In genomic region chr2:157566260-157566952, GRCm38 (mm10) we compare ENCODE assay signal across 8 mouse cellular contexts. TPM values are rescaled to one million over a fixed set of nuclear protein-coding genes. Genes with fewer than 3 reads are reported as not detected.
DNase-seq lines count a peak whose midpoint lies in the region; ATAC-seq and TF ChIP-seq lines count a peak whose summit lies in the region.

No protein-coding gene starts in this region.

- H3K36me3 ChIP-seq in hindbrain, postnatal 0 days (ENCODE audit: insufficient read depth, low read length), result peaks cover 3% of the 10 kb centered on the region; the same call in 1 of the 2 replicates
- no peaks in the 10 kb centered on the region for H3K36me3 ChIP-seq in macrophage (ENCODE audit: inconsistent target)

- H3K9me3 ChIP-seq in hindbrain, postnatal 0 days (ENCODE audit: low read length), result no peaks in the 10 kb centered on the region

- DNase-seq in adipocyte (ENCODE audit: low spot score), result peak; percentile 92
- peak; percentile 88 for DNase-seq in gastrocnemius, adult 2 months
- DNase-seq in hindbrain, postnatal 0 days (ENCODE audit: low spot score), result peak; percentile 90
- peak; percentile 79 to 82 for DNase-seq in left cerebral cortex, adult 2 months (ENCODE audit: extremely low spot score in 1 of 2, low spot score in 2 of 2)
- DNase-seq in retina, postnatal 7 days (ENCODE audit: low read depth, low spot score), result peak; percentile 84
- DNase-seq in urinary bladder, adult 18-20 months (ENCODE audit: low spot score in 2 of 2), result peak; percentile 76 to 87

- peaks cover 45% of the 10 kb centered on the region for H3K79me2 ChIP-seq in macrophage (ENCODE audit: inconsistent target)

- peak overlapping the region; percentile 89 for H3K4me2 ChIP-seq in hindbrain, postnatal 0 days (ENCODE audit: low read depth, low read length)

- no peak for TF ChIP-seq CTCF in cortical plate, adult 2 months (IDR thresholded peaks at IDR 0.05; ENCODE audit: extremely low read depth, insufficient read depth, low read length)
- no peak for TF ChIP-seq CTCF in gastrocnemius, adult 2 months (IDR thresholded peaks at IDR 0.05)
- no peak for TF ChIP-seq CTCF in hindbrain, postnatal 0 days (IDR thresholded peaks at IDR 0.05; ENCODE audit: low read depth)
- no peak for TF ChIP-seq CTCF in left cerebral cortex, adult 2 months (IDR thresholded peaks at IDR 0.05)

- peak overlapping the region; percentile 96 for H3K27ac ChIP-seq in cortical plate, adult 2 months (ENCODE audit: insufficient read depth, low read length)
- peak overlapping the region; percentile 99 for H3K27ac ChIP-seq in gastrocnemius, adult 2 months
- H3K27ac ChIP-seq in hindbrain, postnatal 0 days, result peak overlapping the region; percentile 96
- H3K27ac ChIP-seq in left cerebral cortex, adult 2 months, result peak overlapping the region; percentile 100
- H3K27ac ChIP-seq in macrophage, result peak overlapping the region; percentile 99

- under 1% methylated on average over 36 of the region's 36 CpGs for WGBS in hindbrain, postnatal 0 days
- under 1% methylated on average over 36 of the region's 36 CpGs for WGBS in macrophage (ENCODE audit: missing documents)

- peak; percentile 82; the same call in 1 of the 2 replicates for TF ChIP-seq POLR2A in cortical plate, adult 2 months (IDR thresholded peaks at IDR 0.05; ENCODE audit: extremely low read depth, insufficient read depth, low read length)

- peak overlapping the region; percentile 97 for H3K9ac ChIP-seq in hindbrain, postnatal 0 days (replicated peaks; ENCODE audit: low read length)

- intact Hi-C loops in gastrocnemius, adult 2 months (cut with DNase I), result loop anchor here (5.0 kb wide), 1 partner anchor 289 kb away; the partner anchor contains the start of genes Mroh8 and Rpn2
- intact Hi-C loops in left cerebral cortex, adult 2 months (cut with DNase I), result no loop called here

- H3K4me3 ChIP-seq in cortical plate, adult 2 months (ENCODE audit: insufficient read depth, low read length), result peak overlapping the region; percentile 59
- H3K4me3 ChIP-seq in gastrocnemius, adult 2 months, result peak overlapping the region; percentile 86
- H3K4me3 ChIP-seq in hindbrain, postnatal 0 days (ENCODE audit: low read length), result peak overlapping the region; percentile 98
- H3K4me3 ChIP-seq in left cerebral cortex, adult 2 months, result peak overlapping the region; percentile 100
- H3K4me3 ChIP-seq in macrophage (ENCODE audit: inconsistent target), result peak overlapping the region; percentile 66

- peaks cover 5% of the 10 kb centered on the region; the same call in 1 of the 2 replicates for H3K4me1 ChIP-seq in cortical plate, adult 2 months (ENCODE audit: control insufficient read depth, insufficient read depth, low read length)
- H3K4me1 ChIP-seq in hindbrain, postnatal 0 days (ENCODE audit: insufficient read depth, low read length), result peaks cover 12% of the 10 kb centered on the region

- ATAC-seq in hindbrain, postnatal 0 days, result peak; percentile 89

- H3K27me3 ChIP-seq in hindbrain, postnatal 0 days (ENCODE audit: insufficient read depth, low read length), result no peaks in the 10 kb centered on the region

RNA-seq across cellular contexts. Expression of gene Blcap, which starts 4.7 kb away (rescaled TPM):
- 84.2 and 89.1 TPM in 2 replicates for polyA plus RNA-seq in cortical plate, adult 2 months (2012; rRNA removed)
- total RNA-seq in gastrocnemius, adult 2 months (2021), result 10 to 100 TPM; 29.7 to 36.5 TPM
- total RNA-seq in hindbrain, postnatal 0 days (2014; rRNA removed), result 207 and 253 TPM in 2 replicates
- 263 and 284 TPM in 2 replicates for polyA plus RNA-seq in hindbrain, postnatal 0 days (2015; fragmentation: Nextera tagmentation; extraction: Ambion mirVana)
- 100 to 1,000 TPM; 109 to 111 TPM for total RNA-seq in left cerebral cortex, adult 2 months (2021)
- total RNA-seq in macrophage (2018; cell fraction: chromatin; rRNA removed), result 100 to 1,000 TPM in 15 of 26 experiments, 10 to 100 TPM in 11; 63.6 to 237 (median 104) TPM
- total RNA-seq in macrophage (2018; cell fraction: cytosol; rRNA removed), result 10 to 100 TPM; 30.1 to 59.7 (median 35.1) TPM
- total RNA-seq in macrophage (2018; cell fraction: nucleus; rRNA removed), result 100 to 1,000 TPM in 16 of 26 experiments, 10 to 100 TPM in 10; 67.5 to 218 (median 104) TPM
- 26.4 to 34.7 TPM (median 28.0 TPM) in 3 replicates for polyA plus RNA-seq in macrophage (2018)

RNA-seq across cellular contexts. Expression of gene Nnat, which starts 6.5 kb away (rescaled TPM):
- polyA plus RNA-seq in cortical plate, adult 2 months (2012; rRNA removed), result 194 and 257 TPM in 2 replicates
- total RNA-seq in gastrocnemius, adult 2 months (2021), result under 1 TPM; 0.20 to 0.36 TPM
- total RNA-seq in hindbrain, postnatal 0 days (2014; rRNA removed), result 8,203 and 10,251 TPM in 2 replicates
- polyA plus RNA-seq in hindbrain, postnatal 0 days (2015; fragmentation: Nextera tagmentation; extraction: Ambion mirVana), result 5,188 and 5,840 TPM in 2 replicates
- total RNA-seq in left cerebral cortex, adult 2 months (2021), result 100 to 1,000 TPM; 225 to 280 TPM
- total RNA-seq in macrophage (2018; cell fraction: chromatin; rRNA removed), result 1 to 10 TPM in 1 of 26 experiments, not detected in 25; 1.9 TPM
- not detected for total RNA-seq in macrophage (2018; cell fraction: cytosol; rRNA removed)
- total RNA-seq in macrophage (2018; cell fraction: nucleus; rRNA removed), result under 1 TPM in 2 of 26 experiments, not detected in 24; 0.42 to 0.56 TPM
- not detected in 3 replicates for polyA plus RNA-seq in macrophage (2018)

Comparison
In these comparisons a context has a peak if more than half of its experiments do, and no peak if none do; other contexts are left out.
1. Peak in every context shown above with its lines: DNase-seq, ATAC-seq, H3K4me3 ChIP-seq and H3K27ac ChIP-seq.
2. RNA of gene Nnat, which starts 6.5 kb away (total RNA-seq): 8,203 to 10,251 TPM in hindbrain, postnatal 0 days and 225 to 280 TPM in left cerebral cortex, adult 2 months; 0.20 to 0.36 TPM in gastrocnemius, adult 2 months; every median in the first group is over 100 times any median in the second.